Mouse (Mus musculus): ENCODE measurements around the gene Nasp. TPM values are rescaled to one million over a fixed set of nuclear protein-coding genes. Genes with fewer than 3 reads are reported as not detected.

Nasp gene
- polyA plus RNA-seq, 1 experiment: 44.2 TPM

DNA sequence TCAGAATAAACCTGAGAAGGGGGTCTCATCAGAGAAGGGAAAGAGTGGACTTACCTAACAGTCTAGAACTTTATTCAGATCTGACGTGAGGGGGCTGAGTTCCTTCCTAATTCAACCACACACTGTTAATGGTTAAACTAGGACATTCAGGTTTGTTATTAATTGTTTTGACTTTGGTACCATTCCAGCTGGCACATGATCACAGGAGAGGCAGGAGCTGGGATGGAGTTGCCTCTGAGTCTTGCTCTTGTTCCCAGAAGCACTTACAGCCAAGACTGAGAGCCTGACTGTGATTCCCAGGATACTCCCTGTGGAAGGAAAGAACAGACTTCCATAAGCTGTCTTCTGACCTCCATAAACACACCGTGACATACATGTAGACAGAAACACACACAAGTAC, 31.7 kb upstream of the Nasp start:
- Histone ChIP-seq H3K27ac (ENCODE audit: insufficient read depth, low read depth, low read length) (no peak overlapping the region), H3K4me1 (ENCODE audit: control insufficient read depth, insufficient read depth, low read length) (peaks cover 42% of the 10 kb centered on the region), H3K4me3 (ENCODE audit: insufficient read depth, low read length) (no peak overlapping the region)
- TF ChIP-seq POLR2A (IDR thresholded peaks at IDR 0.05; ENCODE audit: borderline replicate concordance, low read depth, low read length) (no peak), CTCF (IDR thresholded peaks at IDR 0.05; ENCODE audit: low read depth, low read length) (no peak)

- no peak overlapping the region for H3K4me3 ChIP-seq (ENCODE audit: insufficient read depth, low read length)
- no peak overlapping the region for H3K27ac ChIP-seq (ENCODE audit: insufficient read depth, low read depth, low read length)
- H3K4me1 ChIP-seq (ENCODE audit: control insufficient read depth, insufficient read depth, low read length): peaks cover 43% of the 10 kb centered on the region
- TF ChIP-seq POLR2A (IDR thresholded peaks at IDR 0.05; ENCODE audit: borderline replicate concordance, low read depth, low read length) (no peak), CTCF (IDR thresholded peaks at IDR 0.05; ENCODE audit: low read depth, low read length) (no peak)
Observed at GRCm38 (mm10) chr4:116657971-116658370, 30.2 kb upstream of the Nasp start.

GRCm38 (mm10) chr4:116655658-116656057, 27.9 kb upstream of the Nasp start:
- H3K27ac ChIP-seq (ENCODE audit: insufficient read depth, low read depth, low read length): peak overlapping the region; percentile 98
- no peak for TF ChIP-seq POLR2A (IDR thresholded peaks at IDR 0.05; ENCODE audit: borderline replicate concordance, low read depth, low read length)
- no peak for TF ChIP-seq CTCF (IDR thresholded peaks at IDR 0.05; ENCODE audit: low read depth, low read length)
- H3K4me1 ChIP-seq (ENCODE audit: control insufficient read depth, insufficient read depth, low read length): peaks cover 51% of the 10 kb centered on the region
- no peak overlapping the region for H3K4me3 ChIP-seq (ENCODE audit: insufficient read depth, low read length)

DNA sequence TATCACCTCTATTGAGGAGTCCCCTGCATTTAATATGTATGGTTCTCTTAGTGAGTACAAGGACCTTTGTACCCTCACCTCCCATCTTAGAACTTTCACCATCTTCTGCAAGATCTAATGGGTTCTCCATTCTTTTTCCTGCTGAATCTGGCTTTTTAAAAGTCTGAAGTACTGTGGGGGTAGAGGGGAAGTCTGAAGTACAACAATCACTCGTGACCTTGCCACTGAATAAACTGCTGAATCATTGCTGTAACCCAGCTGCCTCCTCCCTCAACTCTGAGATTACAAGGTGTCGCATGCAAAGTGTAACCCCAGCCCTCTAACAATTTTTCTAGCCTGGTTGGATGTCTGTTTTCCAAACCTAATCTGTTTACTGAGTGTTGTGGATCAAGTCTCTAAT, 27.4 kb upstream of the Nasp start:
- peak overlapping the region; percentile 98 for H3K27ac ChIP-seq (ENCODE audit: insufficient read depth, low read depth, low read length)
- no peak overlapping the region for H3K4me3 ChIP-seq (ENCODE audit: insufficient read depth, low read length)
- TF ChIP-seq CTCF (IDR thresholded peaks at IDR 0.05; ENCODE audit: low read depth, low read length) (no peak), POLR2A (IDR thresholded peaks at IDR 0.05; ENCODE audit: borderline replicate concordance, low read depth, low read length) (no peak)

DNA sequence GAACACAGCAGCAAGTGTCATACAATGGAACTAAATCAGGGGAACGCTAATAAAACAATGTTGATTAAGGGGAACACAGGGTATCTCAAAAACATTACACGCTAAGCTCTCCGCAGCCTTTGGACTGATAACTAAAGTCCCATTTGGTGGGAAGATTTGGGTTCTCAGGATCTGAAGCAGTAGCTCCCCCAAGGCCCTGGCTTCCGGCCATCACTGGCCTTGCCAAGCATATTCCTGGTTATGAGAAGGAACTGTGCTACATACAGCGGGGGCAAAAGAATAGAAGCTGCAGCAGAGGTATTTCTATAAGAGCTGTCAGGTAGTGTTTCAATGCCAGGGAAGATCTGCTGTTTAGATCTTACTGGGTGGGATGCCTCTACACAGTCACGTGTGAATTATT, 25.5 kb upstream of the Nasp start:
- Histone ChIP-seq H3K4me3 (ENCODE audit: insufficient read depth, low read length) (no peak overlapping the region), H3K4me1 (ENCODE audit: control insufficient read depth, insufficient read depth, low read length) (peaks cover 49% of the 10 kb centered on the region), H3K27ac (ENCODE audit: insufficient read depth, low read depth, low read length) (no peak overlapping the region)
- no peak for TF ChIP-seq POLR2A (IDR thresholded peaks at IDR 0.05; ENCODE audit: borderline replicate concordance, low read depth, low read length)
- no peak for TF ChIP-seq CTCF (IDR thresholded peaks at IDR 0.05; ENCODE audit: low read depth, low read length)

More for the DNA sequence above, 27.4 kb upstream of the Nasp start:
- peaks cover 51% of the 10 kb centered on the region for H3K4me1 ChIP-seq (ENCODE audit: control insufficient read depth, insufficient read depth, low read length)

GRCm38 (mm10) chr4:116651797-116652135, 24.0 kb upstream of the Nasp start:
- H3K4me3 ChIP-seq (ENCODE audit: insufficient read depth, low read length): peak overlapping the region; percentile 91
- no peak for TF ChIP-seq POLR2A (IDR thresholded peaks at IDR 0.05; ENCODE audit: borderline replicate concordance, low read depth, low read length)
- TF ChIP-seq CTCF (IDR thresholded peaks at IDR 0.05; ENCODE audit: low read depth, low read length): no peak
- H3K27ac ChIP-seq (ENCODE audit: insufficient read depth, low read depth, low read length): peak overlapping the region; percentile 87
- peaks cover 46% of the 10 kb centered on the region for H3K4me1 ChIP-seq (ENCODE audit: control insufficient read depth, insufficient read depth, low read length)

GRCm38 (mm10) chr4:116650924-116651796, 23.4 kb upstream of the Nasp start, which contains the start of gene Akr1a1:
Akr1a1 (minus strand) TSS chr4:116651680.
- Histone ChIP-seq H3K27ac (ENCODE audit: insufficient read depth, low read depth, low read length) (peak within 1 kb of the TSS; percentile 87), H3K4me1 (ENCODE audit: control insufficient read depth, insufficient read depth, low read length) (peaks cover 43% of the 10 kb centered on the region), H3K4me3 (ENCODE audit: insufficient read depth, low read length) (peak within 1 kb of the TSS; percentile 91)
- TF ChIP-seq CTCF (IDR thresholded peaks at IDR 0.05; ENCODE audit: low read depth, low read length) (no peak), POLR2A (IDR thresholded peaks at IDR 0.05; ENCODE audit: borderline replicate concordance, low read depth, low read length) (peak; percentile 70; the same call in 1 of the 2 replicates)

DNA sequence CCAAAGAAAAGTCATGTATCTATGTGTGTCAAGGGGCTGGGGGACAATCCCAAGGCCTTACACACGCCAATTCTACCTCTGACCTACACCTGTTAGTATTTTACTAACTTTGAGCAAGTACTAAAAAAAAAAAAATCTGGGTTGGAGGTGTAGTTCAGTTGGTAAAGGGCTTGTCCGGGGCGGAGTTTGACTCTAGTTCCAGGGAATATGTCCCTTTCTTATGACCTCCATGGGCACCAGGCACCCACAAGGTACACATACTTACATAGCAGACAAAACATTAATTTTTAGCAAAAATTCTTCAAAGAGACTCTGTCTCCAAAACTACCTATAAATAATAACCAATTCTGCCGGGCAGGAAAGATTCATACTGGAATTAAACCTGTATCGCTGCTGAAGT, 22.6 kb upstream of the Nasp start:
- peak overlapping the region; percentile 87 for H3K27ac ChIP-seq (ENCODE audit: insufficient read depth, low read depth, low read length)
- TF ChIP-seq CTCF (IDR thresholded peaks at IDR 0.05; ENCODE audit: low read depth, low read length) (no peak), POLR2A (IDR thresholded peaks at IDR 0.05; ENCODE audit: borderline replicate concordance, low read depth, low read length) (no peak)
- H3K4me1 ChIP-seq (ENCODE audit: control insufficient read depth, insufficient read depth, low read length): peaks cover 41% of the 10 kb centered on the region
- peak overlapping the region; percentile 91 for H3K4me3 ChIP-seq (ENCODE audit: insufficient read depth, low read length)

DNA sequence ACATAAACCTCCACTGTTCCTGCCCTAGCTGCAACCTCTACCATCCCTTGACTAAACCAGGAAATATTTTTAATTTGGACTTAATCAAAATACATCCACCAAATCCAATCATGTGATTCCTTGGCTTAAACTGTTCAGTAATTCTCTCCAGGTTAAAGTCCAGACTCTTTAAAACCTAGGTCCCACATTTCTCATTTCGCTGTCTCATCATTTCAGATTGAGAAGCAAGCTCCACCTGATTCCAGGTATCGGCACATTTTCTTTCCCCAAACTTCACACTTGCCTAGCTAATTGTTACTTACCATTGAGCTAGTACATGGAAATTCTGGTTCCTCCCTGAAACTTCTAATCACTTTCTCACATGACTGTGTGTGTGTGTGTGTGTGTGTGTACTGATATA, 21.7 kb upstream of the Nasp start:
- peak overlapping the region; percentile 87 for H3K27ac ChIP-seq (ENCODE audit: insufficient read depth, low read depth, low read length)
- peak overlapping the region; percentile 91 for H3K4me3 ChIP-seq (ENCODE audit: insufficient read depth, low read length)
- no peak for TF ChIP-seq POLR2A (IDR thresholded peaks at IDR 0.05; ENCODE audit: borderline replicate concordance, low read depth, low read length)
- no peak for TF ChIP-seq CTCF (IDR thresholded peaks at IDR 0.05; ENCODE audit: low read depth, low read length)
- peaks cover 39% of the 10 kb centered on the region for H3K4me1 ChIP-seq (ENCODE audit: control insufficient read depth, insufficient read depth, low read length)

GRCm38 (mm10) chr4:116645624-116646023, 17.9 kb upstream of the Nasp start:
- no peak overlapping the region for H3K4me3 ChIP-seq (ENCODE audit: insufficient read depth, low read length)
- TF ChIP-seq CTCF (IDR thresholded peaks at IDR 0.05; ENCODE audit: low read depth, low read length): no peak
- no peak for TF ChIP-seq POLR2A (IDR thresholded peaks at IDR 0.05; ENCODE audit: borderline replicate concordance, low read depth, low read length)
- H3K4me1 ChIP-seq (ENCODE audit: control insufficient read depth, insufficient read depth, low read length): peaks cover 22% of the 10 kb centered on the region
- H3K27ac ChIP-seq (ENCODE audit: insufficient read depth, low read depth, low read length): no peak overlapping the region

Data from bone marrow macrophage, adult 2 months (primary cell).